13 mouse cellular contexts compared by ENCODE assay signal in genomic region chr11:84562758-84563347, GRCm38 (mm10). TPM values are rescaled to one million over a fixed set of nuclear protein-coding genes. Genes with fewer than 3 reads are reported as not detected.
A peak's percentile ranks its signal among the peaks of the same experiment; 100 is the strongest.
DNase-seq lines count a peak whose midpoint lies in the region; ATAC-seq and TF ChIP-seq lines count a peak whose summit lies in the region.
"Had no signal": no experiment of that assay in that cellular context is flagged by ENCODE, and none has a peak within 500 bp of the region (broad histone marks: within the 10 kb centered on the region; RNA-seq: fewer than 3 reads in every experiment).

No protein-coding gene starts in this region.

- H3K9ac ChIP-seq in neural tube, embryonic 11.5 days (ENCODE audit: low read length) = peak overlapping the region; percentile 19; the same call in 1 of the 2 replicates
- 0 out of 2 replicates have a peak overlapping the region, but pooled peaks have one; percentile 15 for H3K9ac ChIP-seq in hindbrain, embryonic 12.5 days
- H3K9ac ChIP-seq in midbrain, embryonic 16.5 days (ENCODE audit: low read depth, low read length) = peak overlapping the region; percentile 44; the same call in 1 of the 2 replicates
- H3K9ac ChIP-seq: limb, embryonic 15.5 days; lung, embryonic 15.5 days; stomach, embryonic 15.5 days had no signal

- ATAC-seq in neural tube, embryonic 11.5 days (ENCODE audit: insufficient read depth, low FRiP score, low TSS enrichment) = no peak
- ATAC-seq in hindbrain, embryonic 12.5 days (ENCODE audit: low FRiP score) = peak; percentile 56
- peak; percentile 74 for ATAC-seq in midbrain, embryonic 16.5 days
- ATAC-seq in CD4-positive, CD25-positive, alpha-beta regulatory T cell, adult 4 months = no peak

- no peaks in the 10 kb centered on the region for H3K36me3 ChIP-seq in neural tube, embryonic 11.5 days (ENCODE audit: control insufficient read depth, insufficient read depth, low read length)
- H3K36me3 ChIP-seq in hindbrain, embryonic 12.5 days = no peaks in the 10 kb centered on the region
- H3K36me3 ChIP-seq in midbrain, embryonic 16.5 days (ENCODE audit: control insufficient read depth, insufficient read depth, low read length) = no peaks in the 10 kb centered on the region
- H3K36me3 ChIP-seq: limb, embryonic 15.5 days; lung, embryonic 15.5 days; stomach, embryonic 15.5 days had no signal

- peak; percentile 38 for DNase-seq in neural tube, embryonic 11.5 days (ENCODE audit: low spot score)
- DNase-seq in neural tube, embryonic 10.5 days (ENCODE audit: extremely low spot score, low spot score) = no peak
- peak; percentile 47 for DNase-seq in embryo, embryonic 11 days
- DNase-seq in yolk sac, embryonic 10.5 days (ENCODE audit: low spot score) = no peak
- no peak for DNase-seq in gastrocnemius, adult 2 months
- DNase-seq: cerebellum, postnatal 36 days; heart, postnatal 36 days had no signal

- H3K27ac ChIP-seq in neural tube, embryonic 11.5 days (ENCODE audit: low read depth, low read length) = no peak overlapping the region
- peak overlapping the region; percentile 70 for H3K27ac ChIP-seq in hindbrain, embryonic 12.5 days
- H3K27ac ChIP-seq in midbrain, embryonic 16.5 days (ENCODE audit: low read length) = no peak overlapping the region
- H3K27ac ChIP-seq in gastrocnemius, adult 2 months = no peak overlapping the region
- H3K27ac ChIP-seq: limb, embryonic 15.5 days; lung, embryonic 15.5 days; stomach, embryonic 15.5 days had no signal

- no peak for TF ChIP-seq CTCF in gastrocnemius, adult 2 months (IDR thresholded peaks at IDR 0.05)

- no peak overlapping the region for H3K4me2 ChIP-seq in neural tube, embryonic 11.5 days (ENCODE audit: low read depth)
- peak overlapping the region; percentile 18; the same call in 1 of the 2 replicates for H3K4me2 ChIP-seq in hindbrain, embryonic 12.5 days (replicated peaks)
- H3K4me2 ChIP-seq in midbrain, embryonic 16.5 days (ENCODE audit: low read length) = 0 out of 2 replicates have a peak overlapping the region, but pooled peaks have one; percentile 9
- H3K4me2 ChIP-seq: limb, embryonic 15.5 days; lung, embryonic 15.5 days; stomach, embryonic 15.5 days had no signal

- 16% methylated on average over 9 of the region's 9 CpGs for WGBS in neural tube, embryonic 11.5 days
- 13% methylated on average over 9 of the region's 9 CpGs for WGBS in hindbrain, embryonic 12.5 days
- 12% methylated on average over 9 of the region's 9 CpGs for WGBS in midbrain, embryonic 16.5 days

- no peaks in the 10 kb centered on the region for H3K27me3 ChIP-seq in neural tube, embryonic 11.5 days (ENCODE audit: control insufficient read depth, insufficient read depth, low read length)
- peaks cover 5% of the 10 kb centered on the region; the same call in 1 of the 2 replicates for H3K27me3 ChIP-seq in hindbrain, embryonic 12.5 days
- H3K27me3 ChIP-seq in midbrain, embryonic 16.5 days (ENCODE audit: control insufficient read depth, insufficient read depth, low read depth, low read length) = no peaks in the 10 kb centered on the region
- H3K27me3 ChIP-seq: limb, embryonic 15.5 days; stomach, embryonic 15.5 days had no signal

- H3K4me3 ChIP-seq in neural tube, embryonic 11.5 days (ENCODE audit: low read depth, low read length) = no peak overlapping the region
- H3K4me3 ChIP-seq in hindbrain, embryonic 12.5 days = no peak overlapping the region
- H3K4me3 ChIP-seq in midbrain, embryonic 16.5 days (ENCODE audit: low read depth, low read length) = no peak overlapping the region
- no peak overlapping the region for H3K4me3 ChIP-seq in gastrocnemius, adult 2 months
- H3K4me3 ChIP-seq: limb, embryonic 15.5 days; lung, embryonic 15.5 days; stomach, embryonic 15.5 days had no signal

- peaks cover 11% of the 10 kb centered on the region for H3K4me1 ChIP-seq in neural tube, embryonic 11.5 days (ENCODE audit: control insufficient read depth, insufficient read depth, low read length)
- H3K4me1 ChIP-seq in hindbrain, embryonic 12.5 days = peaks cover 32% of the 10 kb centered on the region
- peaks cover 12% of the 10 kb centered on the region for H3K4me1 ChIP-seq in midbrain, embryonic 16.5 days (ENCODE audit: control insufficient read depth, insufficient read depth, low read length)
- H3K4me1 ChIP-seq: stomach, embryonic 15.5 days had no signal

- H3K9me3 ChIP-seq in neural tube, embryonic 11.5 days (ENCODE audit: control insufficient read depth, low read length) = no peaks in the 10 kb centered on the region
- H3K9me3 ChIP-seq in hindbrain, embryonic 12.5 days (replicated peaks) = no peaks in the 10 kb centered on the region
- H3K9me3 ChIP-seq in midbrain, embryonic 16.5 days (replicated peaks; ENCODE audit: control insufficient read depth, low read length, poor library complexity, severe bottlenecking) = no peaks in the 10 kb centered on the region
- H3K9me3 ChIP-seq: limb, embryonic 15.5 days; lung, embryonic 15.5 days; stomach, embryonic 15.5 days had no signal

- intact Hi-C loops in gastrocnemius, adult 2 months (cut with DNase I) = no loop called here

RNA-seq across cellular contexts. Expression of gene Lhx1, which starts 37.5 kb away (rescaled TPM):
- 42.4 and 46.3 TPM in 2 replicates for polyA plus RNA-seq in neural tube, embryonic 11.5 days (2014; fragmentation: Nextera tagmentation; extraction: Ambion mirVana)
- 65.0 and 68.8 TPM in 2 replicates for polyA plus RNA-seq in hindbrain, embryonic 12.5 days (2016; fragmentation: Nextera tagmentation; extraction: Ambion mirVana)
- 25.3 and 30.0 TPM in 2 replicates for polyA plus RNA-seq in midbrain, embryonic 16.5 days (2015; fragmentation: Nextera tagmentation; extraction: Ambion mirVana)
- not detected for total RNA-seq in gastrocnemius, adult 2 months (2021)
- not detected for polyA plus RNA-seq in CD4-positive, CD25-positive, alpha-beta regulatory T cell, adult 4 months (2017; shearing (Covaris generic))
- total RNA-seq: heart, postnatal 36 days had no signal

RNA-seq across cellular contexts. Expression of gene Aatf, which starts 49.5 kb away (rescaled TPM):
- polyA plus RNA-seq in neural tube, embryonic 11.5 days (2014; fragmentation: Nextera tagmentation; extraction: Ambion mirVana) = 54.4 and 55.8 TPM in 2 replicates
- polyA plus RNA-seq in hindbrain, embryonic 12.5 days (2016; fragmentation: Nextera tagmentation; extraction: Ambion mirVana) = 53.2 and 55.6 TPM in 2 replicates
- 49.8 and 53.8 TPM in 2 replicates for polyA plus RNA-seq in midbrain, embryonic 16.5 days (2015; fragmentation: Nextera tagmentation; extraction: Ambion mirVana)
- total RNA-seq in gastrocnemius, adult 2 months (2021) = 10 to 100 TPM; 13.1 to 13.2 TPM
- 10 to 100 TPM; 34.6 to 46.3 TPM for polyA plus RNA-seq in CD4-positive, CD25-positive, alpha-beta regulatory T cell, adult 4 months (2017; shearing (Covaris generic))

Comparison
In these comparisons a context has a peak if more than half of its experiments do, and no peak if none do; other contexts are left out.
1. DNase-seq: peak in neural tube, embryonic 11.5 days (single experiment) and embryo, embryonic 11 days (single experiment); none in neural tube, embryonic 10.5 days (single experiment), yolk sac, embryonic 10.5 days (single experiment) and gastrocnemius, adult 2 months (single experiment).
2. ATAC-seq: peak in hindbrain, embryonic 12.5 days (single experiment) and midbrain, embryonic 16.5 days (single experiment); none in neural tube, embryonic 11.5 days (single experiment) and CD4-positive, CD25-positive, alpha-beta regulatory T cell, adult 4 months (single experiment).
3. RNA of gene Lhx1, which starts 37.5 kb away (polyA plus RNA-seq): 65.0 to 68.8 TPM in hindbrain, embryonic 12.5 days, 42.4 to 46.3 TPM in neural tube, embryonic 11.5 days and 25.3 to 30.0 TPM in midbrain, embryonic 16.5 days; not detected in CD4-positive, CD25-positive, alpha-beta regulatory T cell, adult 4 months; every median in the first group is over 10 times any median in the second.
4. Peak in every context shown above with its lines, with median percentiles within 50 percentile points of each other: H3K9ac ChIP-seq.